Mouse (Mus musculus) induced T-regulatory cell, adult 2 months (primary cell): ENCODE data around the gene Ggt1.
A peak's percentile ranks its signal among the peaks of the same experiment; 100 is the strongest.

ENCODE experiments used
- DNase-seq: peaks from one replicate; pipeline ENCODE4 v3.0.0-alpha.2; 2012; ENCODE audit warnings: low read depth

Gene Ggt1

GRCm38 (mm10) chr10:75573181-75573580 is 11.8 kb downstream of the Ggt1 start:
- no peak for DNase-seq

- no peak for DNase-seq
Measured at GRCm38 (mm10) chr10:75573965-75574364, 12.6 kb downstream of the Ggt1 start.

- no peak for DNase-seq
Measured at GRCm38 (mm10) chr10:75579129-75579528, 17.7 kb downstream of the Ggt1 start.

GRCm38 (mm10) chr10:75585876-75586552 is 24.6 kb downstream of the Ggt1 start:
- peak; percentile 94 for DNase-seq

- DNase-seq: no peak
Measured at GRCm38 (mm10) chr10:75586553-75586879, 25.1 kb downstream of the Ggt1 start.

GRCm38 (mm10) chr10:75587781-75588180 is 26.4 kb downstream of the Ggt1 start:
- no peak for DNase-seq

- DNase-seq: no peak
Measured at GRCm38 (mm10) chr10:75588336-75588735, 26.9 kb downstream of the Ggt1 start.

GRCm38 (mm10) chr10:75589129-75589528 is 27.7 kb downstream of the Ggt1 start, which contains the start of gene Ggt5:
Gene Ggt5, plus strand, starts transcription at chr10:75589340.
- DNase-seq: no peak

- peak; percentile 24 for DNase-seq
Measured at GRCm38 (mm10) chr10:75589651-75590050, 28.2 kb downstream of the Ggt1 start.

- DNase-seq: peak; percentile 94
Measured at GRCm38 (mm10) chr10:75591211-75591894, 29.9 kb downstream of the Ggt1 start.

GRCm38 (mm10) chr10:75592585-75592984 is 31.2 kb downstream of the Ggt1 start:
- no peak for DNase-seq

GRCm38 (mm10) chr10:75595981-75596380 is 34.6 kb downstream of the Ggt1 start:
- DNase-seq: no peak

GRCm38 (mm10) chr10:75600189-75600730 is 38.9 kb downstream of the Ggt1 start:
- no peak for DNase-seq

GRCm38 (mm10) chr10:75605162-75605846 is 43.9 kb downstream of the Ggt1 start:
- peak; percentile 57 for DNase-seq

- DNase-seq: no peak
Measured at GRCm38 (mm10) chr10:75607253-75607652, 45.8 kb downstream of the Ggt1 start.

GRCm38 (mm10) chr10:75608975-75609374 is 47.6 kb downstream of the Ggt1 start:
- no peak for DNase-seq

- DNase-seq: no peak
Measured at GRCm38 (mm10) chr10:75610486-75610885, 49.1 kb downstream of the Ggt1 start.

GRCm38 (mm10) chr10:75616044-75616443 is 54.6 kb downstream of the Ggt1 start:
- DNase-seq: no peak

GRCm38 (mm10) chr10:75620818-75621217 is 59.4 kb downstream of the Ggt1 start:
- peak; percentile 35 for DNase-seq

GRCm38 (mm10) chr10:75625920-75626319 is 64.5 kb downstream of the Ggt1 start:
- DNase-seq: no peak

GRCm38 (mm10) chr10:75626991-75627390 is 65.6 kb downstream of the Ggt1 start:
- no peak for DNase-seq

- DNase-seq: no peak
Measured at GRCm38 (mm10) chr10:75627490-75627889, 66.1 kb downstream of the Ggt1 start.

GRCm38 (mm10) chr10:75632633-75633032 is 71.2 kb downstream of the Ggt1 start:
- no peak for DNase-seq
